Mouse (Mus musculus) urinary bladder, postnatal 14 days (tissue): ENCODE data around the gene Vmn1r179.
"Not testable (repeated sequence)": the region's sequence is repeated elsewhere in the genome, so short reads cannot be mapped to it uniquely, and the experiment has no call there.

ENCODE experiments used
- DNase-seq: peaks from one replicate; pipeline ENCODE4 v3.0.0; 2021; ENCODE audit warnings: low spot score

Vmn1r179 gene

GRCm38 (mm10) chr7:23926678-23927077 lies at the start of gene Vmn1r179:
TSS of gene Vmn1r179 (plus strand) at chr7:23926978.
- DNase-seq: no peak

- DNase-seq: no peak
Measured at GRCm38 (mm10) chr7:23891709-23892108, 35.1 kb upstream of the Vmn1r179 start, which contains the start of gene Vmn1r178. TSS of gene Vmn1r178 (plus strand) at chr7:23892009.

- no peak for DNase-seq
Measured at GRCm38 (mm10) chr7:23950332-23950731, 23.6 kb downstream of the Vmn1r179 start, which contains the start of gene Vmn1r180. TSS of gene Vmn1r180 (plus strand) at chr7:23950632.

GRCm38 (mm10) chr7:23968044-23968443 lies 41.3 kb downstream of the Vmn1r179 start:
- not testable (repeated sequence) for DNase-seq

GRCm38 (mm10) chr7:23974315-23974714 lies 47.5 kb downstream of the Vmn1r179 start, which contains the start of gene Vmn1r181:
TSS of gene Vmn1r181 (plus strand) at chr7:23974615.
- DNase-seq: not testable (repeated sequence)
